Mouse (Mus musculus) olfactory bulb, adult 2 months (tissue): ENCODE results near the gene Lmna.

Source experiments
- CTCF ChIP-seq: fragments of 200-500 bp; IDR thresholded peaks from 2 replicates; pipeline ENCODE4 v1.5.1; 2012; ENCODE audit warnings: low read depth, mild to moderate bottlenecking, low read length, moderate library complexity; ENCODE audit not compliant: insufficient read depth
- POLR2A ChIP-seq: fragments of 200-500 bp; IDR thresholded peaks from 2 replicates; pipeline ENCODE4 v1.6.1; 2012; ENCODE audit warnings: mild to moderate bottlenecking, low read depth, low read length, moderate library complexity; ENCODE audit not compliant: insufficient read depth

DNA sequence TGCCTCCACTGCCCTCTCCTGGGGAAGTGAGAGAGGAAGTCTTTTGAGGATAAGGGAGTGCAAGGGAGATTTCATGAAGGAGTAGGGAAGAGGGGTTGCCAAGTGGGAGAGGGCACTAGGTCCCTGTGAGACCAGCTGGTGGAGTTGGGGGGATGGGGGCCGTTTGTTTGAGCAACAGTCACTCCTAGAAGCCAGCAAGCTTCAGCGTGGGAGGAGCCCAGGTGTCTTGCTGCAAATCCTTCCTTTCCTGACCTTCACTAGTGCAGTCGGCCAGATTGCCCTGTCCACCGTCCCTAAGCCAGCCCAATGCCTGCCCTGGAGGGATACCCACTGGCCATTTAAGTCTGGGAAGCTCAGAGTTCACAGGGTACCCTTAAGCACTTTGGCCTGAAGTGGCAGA is 1.8 kb upstream of the Lmna start:
- no peak for TF ChIP-seq CTCF
- TF ChIP-seq POLR2A = no peak
